Mouse (Mus musculus): ENCODE measurements around the gene Sec14l5. TPM values are rescaled to one million over a fixed set of nuclear protein-coding genes. Genes with fewer than 3 reads are reported as not detected.
"Not testable (repeated sequence)": the region's sequence is repeated elsewhere in the genome, so short reads cannot be mapped to it uniquely, and the experiment has no call there.

The Sec14l5 gene
- polyA plus RNA-seq, 1 experiment from 2014 or later = 0.10 TPM

- H3K36me3 ChIP-seq (replicated peaks); H3K27me3 ChIP-seq (replicated peaks; ENCODE audit: low read depth, poor library complexity, severe bottlenecking); H3K9me3 ChIP-seq; H3K4me1 ChIP-seq; H3K4me3 ChIP-seq; DNase-seq (ENCODE audit: low spot score); H3K27ac ChIP-seq (replicated peaks): not testable (repeated sequence)
- 80% methylated on average over 3 of the region's 3 CpGs for WGBS
Measured at GRCm38 (mm10) chr16:5228103-5228502, 81.2 kb downstream of the Sec14l5 start.

DNA sequence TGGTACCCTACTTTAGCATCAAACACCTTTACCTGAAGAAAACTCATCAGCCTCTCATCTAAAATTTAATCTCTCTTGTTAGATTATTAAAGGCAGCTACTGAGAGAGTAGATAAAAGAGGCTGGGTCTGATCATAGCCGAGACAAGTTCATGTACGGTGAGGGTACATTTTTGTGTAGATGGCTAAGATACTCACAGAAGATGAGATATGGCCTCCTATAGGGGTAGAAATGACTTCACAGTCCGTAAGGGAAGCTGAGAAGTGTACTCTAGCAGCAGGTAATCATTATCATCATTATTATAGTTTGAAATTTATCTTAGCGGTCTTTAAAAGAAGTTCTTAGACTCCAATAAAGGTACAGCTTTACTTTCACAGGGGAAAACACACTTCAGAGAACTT, 86.1 kb downstream of the Sec14l5 start:
- Histone ChIP-seq H3K9me3 (no peaks in the 10 kb centered on the region), H3K27me3 (replicated peaks; ENCODE audit: low read depth, poor library complexity, severe bottlenecking) (no peaks in the 10 kb centered on the region), H3K36me3 (replicated peaks) (peaks cover 7% of the 10 kb centered on the region; the same call in 1 of the 2 replicates), H3K27ac (replicated peaks) (peak overlapping the region; percentile 72; the same call in 1 of the 2 replicates), H3K4me3 (peak overlapping the region; percentile 96), H3K4me1 (peaks cover 9% of the 10 kb centered on the region)
- no peak for DNase-seq (ENCODE audit: low spot score)
- WGBS = 70% methylated on average over 4 of the region's 4 CpGs

DNA sequence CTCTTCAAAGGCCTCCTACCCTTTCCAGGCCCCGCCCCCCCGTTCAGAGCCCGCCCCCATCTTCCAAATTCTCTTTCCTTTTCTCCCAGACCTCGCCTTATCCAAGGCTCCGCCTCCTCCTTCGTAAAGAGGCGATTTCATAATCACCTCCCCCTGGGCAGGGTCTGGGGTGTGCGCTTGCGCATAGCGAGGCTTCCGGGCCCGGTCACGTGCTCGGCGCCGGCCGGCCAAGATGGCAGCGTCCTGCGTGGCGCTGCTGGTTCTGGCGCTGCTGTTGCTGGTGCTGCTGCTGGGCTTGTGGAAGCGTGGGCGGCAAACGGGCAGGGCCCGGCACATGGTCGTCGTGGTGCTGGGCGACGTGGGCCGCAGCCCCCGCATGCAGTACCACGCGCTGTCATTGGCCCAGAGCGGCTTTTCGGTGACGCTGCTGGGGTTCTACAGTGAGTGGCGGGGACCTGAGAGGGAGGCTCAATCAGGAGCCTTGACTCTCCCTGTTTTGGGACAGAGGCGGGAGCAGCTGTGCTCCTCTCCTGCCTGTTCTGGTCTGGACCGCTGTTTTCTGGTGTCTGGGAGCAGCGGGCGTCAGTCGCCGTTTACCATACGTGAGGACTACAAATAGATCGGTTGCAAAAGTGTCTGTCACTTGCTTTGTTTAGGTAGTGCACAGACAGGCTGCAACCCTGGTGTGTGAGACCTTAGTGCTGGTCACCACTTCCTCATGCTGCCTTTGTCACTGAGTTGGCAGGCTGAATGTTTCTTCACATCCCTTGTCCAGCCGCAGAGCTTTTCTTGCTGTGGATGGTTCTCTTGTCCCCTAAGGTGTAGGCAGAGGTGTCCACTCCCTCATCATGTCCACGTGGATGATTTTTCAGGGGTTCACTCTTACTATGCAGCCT, 86.8 kb downstream of the Sec14l5 start, which contains the start of gene Alg1:
Gene Alg1, plus strand, starts transcription at position 204 of the 896 bp plus-strand sequence.
- Histone ChIP-seq H3K27me3 (replicated peaks; ENCODE audit: low read depth, poor library complexity, severe bottlenecking) (no peaks in the 10 kb centered on the region), H3K27ac (replicated peaks) (peak within 1 kb of the TSS; percentile 72), H3K4me3 (peak within 1 kb of the TSS; percentile 96), H3K4me1 (peaks cover 9% of the 10 kb centered on the region), H3K9me3 (no peaks in the 10 kb centered on the region), H3K36me3 (replicated peaks) (peaks cover 14% of the 10 kb centered on the region; the same call in 1 of the 2 replicates)
- WGBS = 2% methylated on average over 47 of the region's 47 CpGs
- peak; percentile 96 for DNase-seq (ENCODE audit: low spot score)

Small RNAs within 50 kb of the gene (microRNA-seq; reads per million reads assigned to microRNA genes)
- not detected for gene Gm23689
- gene Gm26095 = not detected
- not detected for gene Mir6364

Other genes starting within 250 kb of the Sec14l5 start
- gene Nudt16l1, start 208.3 kb upstream of the Sec14l5 start, polyA plus RNA-seq (2016; fragmentation: Nextera tagmentation; extraction: Ambion mirVana) = 139 and 151 TPM in 2 replicates
- 45.3 and 45.8 TPM in 2 replicates for gene Anks3, start 182.9 kb upstream of the Sec14l5 start, polyA plus RNA-seq (2016; fragmentation: Nextera tagmentation; extraction: Ambion mirVana)
- not detected in 2 replicates for gene Sept12, start 149.3 kb upstream of the Sec14l5 start, polyA plus RNA-seq (2016; fragmentation: Nextera tagmentation; extraction: Ambion mirVana)
- 3.4 and 3.6 TPM in 2 replicates for gene Smim22, start 139.8 kb upstream of the Sec14l5 start, polyA plus RNA-seq (2016; fragmentation: Nextera tagmentation; extraction: Ambion mirVana)
- 63.6 and 66.2 TPM in 2 replicates for gene Rogdi, start 133.6 kb upstream of the Sec14l5 start, polyA plus RNA-seq (2016; fragmentation: Nextera tagmentation; extraction: Ambion mirVana)
- 211 and 221 TPM in 2 replicates for gene Glyr1, start 97.2 kb upstream of the Sec14l5 start, polyA plus RNA-seq (2016; fragmentation: Nextera tagmentation; extraction: Ambion mirVana)
- 18.5 and 20.0 TPM in 2 replicates for gene Ubn1, start 97.1 kb upstream of the Sec14l5 start, polyA plus RNA-seq (2016; fragmentation: Nextera tagmentation; extraction: Ambion mirVana)
- gene Ppl, start 14.7 kb upstream of the Sec14l5 start, polyA plus RNA-seq (2016; fragmentation: Nextera tagmentation; extraction: Ambion mirVana) = 1.8 and 2.4 TPM in 2 replicates
- gene Nagpa, start 56.9 kb downstream of the Sec14l5 start, polyA plus RNA-seq (2016; fragmentation: Nextera tagmentation; extraction: Ambion mirVana) = 15.9 and 16.2 TPM in 2 replicates
- gene AU021092, start 75.2 kb downstream of the Sec14l5 start, polyA plus RNA-seq (2016; fragmentation: Nextera tagmentation; extraction: Ambion mirVana) = 0.93 and 1.3 TPM in 2 replicates
- 23.1 and 26.2 TPM in 2 replicates for gene Alg1, start 86.5 kb downstream of the Sec14l5 start, polyA plus RNA-seq (2016; fragmentation: Nextera tagmentation; extraction: Ambion mirVana)
- 14.7 and 19.4 TPM in 2 replicates for gene Eef2kmt, start 108.9 kb downstream of the Sec14l5 start, polyA plus RNA-seq (2016; fragmentation: Nextera tagmentation; extraction: Ambion mirVana)

All from embryonic facial prominence, embryonic 10.5 days (tissue).